Mouse (Mus musculus): Measurements from ENCODE around the gene Olfr521.
"Not testable (repeated sequence)": the region's sequence is repeated elsewhere in the genome, so short reads cannot be mapped to it uniquely, and the experiment has no call there.

The Olfr521 gene

GRCm38 (mm10) chr7:99763207-99763606 lies at the start of gene Olfr521:
Gene Olfr521, plus strand, starts transcription at chr7:99763507.
- no peak for ATAC-seq (ENCODE audit: insufficient number of reproducible peaks, low FRiP score, low TSS enrichment)

DNA sequence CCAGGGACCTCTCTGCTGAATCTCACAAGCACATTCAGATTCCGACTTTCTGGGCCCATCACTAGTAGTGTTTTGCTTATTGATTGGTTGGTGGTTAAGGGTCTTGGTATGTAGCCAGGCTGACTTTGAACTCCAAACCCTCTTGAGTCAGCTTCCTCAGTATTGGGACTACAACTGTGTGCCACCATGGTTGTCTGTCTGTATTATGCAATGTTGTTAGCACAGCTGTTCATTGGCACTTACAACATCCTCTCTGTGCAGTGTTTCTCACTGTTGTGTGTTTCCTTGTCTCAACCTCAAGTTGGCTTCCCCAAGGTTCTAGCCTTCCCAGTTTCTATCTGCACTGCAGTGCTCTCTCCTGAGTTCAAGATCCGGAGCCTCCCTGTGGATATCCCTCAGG lies 46.8 kb upstream of the Olfr521 start:
- ATAC-seq (ENCODE audit: insufficient number of reproducible peaks, low FRiP score, low TSS enrichment), result no peak

- no peak for ATAC-seq (ENCODE audit: insufficient number of reproducible peaks, low FRiP score, low TSS enrichment)
These were observed 33.3 kb upstream of the Olfr521 start, which contains the start of gene Olfr520 for GRCm38 (mm10) chr7:99729973-99730372. Gene Olfr520, plus strand, starts transcription at chr7:99730273.

DNA sequence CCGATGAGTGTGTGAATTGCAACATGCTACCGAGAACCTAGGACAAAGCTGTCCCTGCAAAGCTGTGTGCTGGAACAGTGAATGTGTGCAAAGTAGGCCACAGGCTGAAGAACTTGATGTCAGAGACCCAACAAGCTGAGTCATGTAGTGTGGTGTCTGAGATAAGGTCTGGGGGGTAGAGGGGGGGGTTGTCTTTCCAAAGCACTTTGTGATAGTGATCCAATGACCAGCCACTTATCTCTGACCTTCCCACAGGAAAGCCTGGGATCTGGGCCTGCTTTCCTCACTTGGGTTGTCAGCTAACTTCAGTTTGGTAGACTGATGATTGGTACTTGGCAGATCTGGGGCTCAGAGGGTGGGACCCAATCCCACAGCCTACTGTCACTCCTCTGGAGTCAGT lies 28.7 kb upstream of the Olfr521 start:
- no peak for ATAC-seq (ENCODE audit: insufficient number of reproducible peaks, low FRiP score, low TSS enrichment)

DNA sequence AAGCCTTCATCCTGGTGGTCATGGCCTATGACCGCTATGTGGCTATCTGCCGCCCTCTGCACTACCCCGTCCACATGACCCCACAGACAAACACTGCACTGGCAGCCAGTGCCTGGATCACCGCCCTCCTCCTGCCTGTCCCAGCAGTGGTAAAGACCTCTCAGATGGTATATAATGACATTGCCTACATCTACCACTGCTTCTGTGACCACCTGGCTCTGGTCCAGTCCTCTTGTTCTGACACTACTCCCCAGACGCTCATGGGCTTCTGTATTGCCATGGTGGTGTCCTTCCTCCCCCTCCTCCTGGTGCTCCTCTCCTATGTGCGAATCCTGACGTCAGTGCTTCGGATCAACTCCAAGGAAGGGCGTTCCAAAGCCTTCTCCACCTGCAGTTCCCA lies 27.8 kb upstream of the Olfr521 start:
- not testable (repeated sequence) for ATAC-seq (ENCODE audit: insufficient number of reproducible peaks, low FRiP score, low TSS enrichment)

DNA sequence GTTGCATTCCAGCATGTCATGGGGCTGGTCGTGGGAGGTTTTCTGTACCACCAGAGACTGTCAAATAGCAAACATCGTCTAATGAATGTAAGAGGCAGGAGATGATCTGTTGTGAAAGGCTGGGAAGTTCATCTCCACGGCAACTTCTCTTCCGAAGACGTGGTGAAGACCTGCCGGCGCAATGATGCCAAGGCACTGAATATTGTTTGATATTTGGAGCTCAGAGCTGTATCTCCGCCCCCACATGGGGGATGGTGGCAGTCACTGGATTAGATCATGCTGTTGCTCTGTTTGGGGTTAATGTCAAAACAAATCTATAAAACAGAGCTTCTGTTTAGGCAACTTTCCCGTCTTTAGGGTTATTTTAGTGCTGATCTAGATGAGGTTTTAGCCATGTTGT lies 24.0 kb upstream of the Olfr521 start:
- no peak for ATAC-seq (ENCODE audit: insufficient number of reproducible peaks, low FRiP score, low TSS enrichment)

DNA sequence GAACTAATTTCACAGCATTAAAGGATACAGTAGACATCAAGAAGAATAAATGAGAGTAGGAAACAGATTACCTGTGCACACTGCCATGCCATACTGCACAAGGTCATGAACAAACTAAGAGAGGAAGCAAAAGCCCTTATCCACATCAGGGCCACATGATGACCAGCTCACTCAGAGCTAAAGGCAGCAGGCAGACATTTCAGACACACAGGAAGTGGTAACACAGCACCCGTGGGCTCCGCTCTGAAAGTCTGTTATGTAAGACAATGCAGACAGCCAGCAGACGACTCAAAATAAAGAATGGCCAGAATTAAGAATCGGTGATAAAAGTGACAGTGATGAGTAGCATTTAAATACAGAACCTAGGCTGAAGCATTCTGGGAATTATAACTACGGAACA lies 18.1 kb downstream of the Olfr521 start:
- no peak for ATAC-seq (ENCODE audit: insufficient number of reproducible peaks, low FRiP score, low TSS enrichment)

DNA sequence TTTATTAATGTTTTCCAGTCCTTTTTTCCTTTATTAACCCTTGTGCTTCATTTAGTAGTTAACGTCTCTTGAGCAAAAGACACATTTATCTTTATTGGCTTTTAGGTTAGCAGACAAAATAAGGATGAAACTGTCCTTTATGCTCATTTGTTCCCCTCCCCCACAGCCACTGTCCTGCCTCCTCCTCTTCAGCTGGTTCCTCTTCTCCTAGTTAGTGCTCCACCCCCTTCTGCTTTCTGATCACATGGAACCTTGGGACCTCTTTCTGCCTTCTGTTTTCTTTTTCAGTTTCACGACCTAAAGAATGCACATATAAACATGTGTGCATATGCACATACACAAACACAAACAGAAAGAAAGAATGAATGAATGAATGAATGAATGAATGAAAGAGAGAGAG lies 18.6 kb downstream of the Olfr521 start:
- ATAC-seq (ENCODE audit: insufficient number of reproducible peaks, low FRiP score, low TSS enrichment), result no peak

GRCm38 (mm10) chr7:99783421-99783820 lies 20.1 kb downstream of the Olfr521 start:
- ATAC-seq (ENCODE audit: insufficient number of reproducible peaks, low FRiP score, low TSS enrichment), result no peak

DNA sequence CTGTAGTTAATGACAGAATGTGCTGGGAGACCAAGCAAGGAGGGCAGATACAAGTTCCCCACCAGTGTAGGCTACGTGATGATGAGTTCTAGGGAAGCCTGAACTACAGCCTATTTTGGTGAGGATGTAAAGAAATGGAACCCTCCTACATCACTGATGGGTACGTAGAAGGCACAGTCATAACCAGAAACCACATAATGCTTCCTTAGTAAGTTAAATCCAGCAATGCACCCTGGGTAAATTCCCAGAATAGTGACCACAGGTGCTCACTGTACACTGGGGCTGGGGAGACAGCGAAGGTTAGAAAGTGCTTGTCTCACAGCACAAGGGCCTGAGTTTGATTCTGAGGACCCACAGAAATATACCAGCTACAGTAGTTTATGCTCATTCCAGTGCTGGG lies 22.2 kb downstream of the Olfr521 start:
- no peak for ATAC-seq (ENCODE audit: insufficient number of reproducible peaks, low FRiP score, low TSS enrichment)

DNA sequence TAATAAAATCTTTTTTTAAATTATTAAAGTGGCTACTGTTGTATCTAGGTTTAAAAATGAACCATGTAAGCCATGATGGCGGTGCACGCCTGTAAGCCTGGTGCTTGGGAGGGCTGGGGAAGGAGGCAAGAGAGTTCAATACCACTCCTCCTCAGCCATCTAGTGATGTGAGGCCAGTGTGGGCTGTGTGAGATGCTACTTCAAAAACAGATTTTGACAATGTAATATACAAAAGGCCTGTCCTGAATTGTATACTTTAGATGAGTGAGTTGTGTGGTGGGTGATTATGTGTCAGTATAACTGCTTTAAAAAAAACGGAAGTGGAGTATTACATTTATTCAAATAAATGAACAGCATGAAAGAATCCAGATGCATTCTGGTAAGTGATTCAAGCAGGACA lies 23.5 kb downstream of the Olfr521 start:
- ATAC-seq (ENCODE audit: insufficient number of reproducible peaks, low FRiP score, low TSS enrichment), result no peak

- ATAC-seq (ENCODE audit: insufficient number of reproducible peaks, low FRiP score, low TSS enrichment), result no peak
These were observed 24.6 kb downstream of the Olfr521 start for GRCm38 (mm10) chr7:99787935-99788334.

GRCm38 (mm10) chr7:99788563-99788962 lies 25.3 kb downstream of the Olfr521 start:
- ATAC-seq (ENCODE audit: insufficient number of reproducible peaks, low FRiP score, low TSS enrichment), result no peak

DNA sequence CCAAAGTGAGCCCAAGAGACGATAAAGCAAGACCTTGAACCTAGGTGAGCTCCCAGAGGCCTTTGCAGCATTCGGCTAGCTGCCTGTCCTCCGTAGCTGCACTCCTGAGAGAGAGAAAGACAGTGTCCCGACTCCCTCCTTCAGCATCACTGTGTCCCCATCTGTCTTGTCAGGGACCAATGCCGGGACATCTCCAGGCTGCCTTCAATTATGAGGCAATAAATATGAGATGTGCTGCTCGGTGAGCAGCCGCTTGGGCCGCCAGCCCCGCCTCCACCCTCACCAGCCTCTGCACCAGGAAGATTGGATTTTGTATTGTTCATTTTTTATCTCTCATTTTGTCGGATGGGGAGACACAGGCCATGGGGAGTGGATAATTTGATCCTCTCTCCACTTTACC lies 27.5 kb downstream of the Olfr521 start:
- ATAC-seq (ENCODE audit: insufficient number of reproducible peaks, low FRiP score, low TSS enrichment), result no peak

DNA sequence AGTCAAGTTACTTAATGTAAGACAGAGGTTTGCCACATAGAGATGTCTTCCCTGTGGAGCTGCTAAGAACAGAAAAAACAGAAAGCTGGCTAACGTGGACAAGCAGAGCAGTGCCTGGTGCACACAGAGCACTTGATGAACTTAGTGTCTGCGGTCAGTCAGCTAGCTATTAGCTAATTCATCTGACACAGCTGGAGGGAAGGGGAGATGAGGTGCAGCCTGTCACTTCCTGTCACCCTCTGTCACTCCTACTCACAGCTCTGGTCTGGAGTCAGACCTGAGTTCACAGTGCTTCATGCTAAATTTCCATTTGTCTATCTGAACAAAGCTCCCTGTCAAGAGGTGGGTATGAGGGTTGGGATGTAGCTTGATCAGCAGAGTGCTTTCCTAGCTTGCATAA lies 30.8 kb downstream of the Olfr521 start:
- ATAC-seq (ENCODE audit: insufficient number of reproducible peaks, low FRiP score, low TSS enrichment), result no peak

DNA sequence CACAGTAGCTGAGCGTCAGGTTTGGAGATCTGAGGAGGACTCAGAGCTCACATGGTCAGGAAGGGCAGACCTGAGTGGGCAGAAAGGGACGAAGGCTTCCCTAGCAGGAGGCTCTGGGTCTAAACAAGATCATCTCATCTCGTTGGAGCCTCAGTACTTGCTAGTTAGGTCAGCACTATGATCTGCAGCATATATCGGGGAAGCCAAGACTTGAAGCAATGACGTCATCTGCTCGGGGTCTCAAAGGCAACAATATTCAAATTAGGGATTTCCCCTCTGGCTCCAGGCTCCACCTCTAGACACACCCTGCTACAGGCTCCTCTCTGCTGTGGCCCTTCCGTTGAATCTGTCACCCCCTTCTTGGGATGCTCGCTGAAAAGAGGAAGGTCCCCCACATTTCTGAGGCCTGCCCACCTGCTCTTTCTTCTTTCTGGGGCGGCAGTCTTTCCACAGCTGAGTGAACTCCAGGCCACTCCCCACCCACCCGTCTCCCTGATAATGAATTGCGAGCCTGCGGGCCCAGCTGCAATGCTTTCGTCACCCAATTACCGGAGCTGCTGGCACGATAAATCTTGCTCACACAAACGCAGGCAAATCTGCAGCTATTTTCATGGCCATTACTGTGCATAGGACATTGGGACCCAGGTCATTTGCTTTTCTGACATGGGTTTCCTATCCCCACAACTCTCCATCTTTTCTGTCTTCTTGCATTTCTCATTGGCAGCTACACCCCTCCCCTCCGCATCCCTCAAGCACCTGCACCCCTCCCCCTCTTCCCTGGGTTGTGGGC lies 32.1 kb downstream of the Olfr521 start:
- no peak for ATAC-seq (ENCODE audit: insufficient number of reproducible peaks, low FRiP score, low TSS enrichment)

GRCm38 (mm10) chr7:99796471-99796870 lies 33.2 kb downstream of the Olfr521 start:
- no peak for ATAC-seq (ENCODE audit: insufficient number of reproducible peaks, low FRiP score, low TSS enrichment)

- no peak for ATAC-seq (ENCODE audit: insufficient number of reproducible peaks, low FRiP score, low TSS enrichment)
These were observed 34.0 kb downstream of the Olfr521 start for GRCm38 (mm10) chr7:99797261-99797660.

DNA sequence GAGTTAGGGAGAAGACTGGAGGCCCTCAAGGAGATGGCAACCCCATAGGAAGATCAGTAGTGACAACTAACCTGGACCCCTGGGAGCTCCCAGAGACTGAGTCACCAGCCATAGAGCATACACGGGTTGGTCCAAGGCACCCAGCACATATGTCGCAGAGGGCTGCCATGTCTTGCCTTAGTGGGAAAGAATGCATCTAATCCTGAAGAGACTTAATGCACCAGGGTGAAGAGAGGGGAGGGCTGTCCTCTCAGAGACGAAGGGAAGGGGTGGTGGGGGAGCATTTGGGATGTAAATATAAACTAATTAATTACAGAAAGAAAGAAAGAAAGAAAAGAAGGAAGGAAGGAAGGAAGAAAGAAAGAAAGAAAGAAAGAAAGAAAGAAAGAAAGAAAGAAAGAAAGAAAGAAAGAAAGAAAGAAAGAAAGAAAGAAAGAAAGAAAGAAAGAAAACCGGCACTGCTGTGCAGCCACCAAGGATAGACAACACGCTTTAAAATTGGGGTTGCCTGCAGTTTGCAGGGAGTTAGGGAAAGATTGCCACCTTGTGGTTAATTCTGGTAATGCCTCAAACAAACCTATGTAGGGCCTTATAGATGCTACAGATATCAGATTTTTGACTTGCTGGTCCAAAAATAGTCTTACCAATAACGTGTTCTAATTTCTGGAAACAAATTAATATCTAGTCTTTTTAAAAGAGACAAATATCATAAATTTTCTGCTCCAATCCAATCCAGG lies 34.8 kb downstream of the Olfr521 start:
- ATAC-seq (ENCODE audit: insufficient number of reproducible peaks, low FRiP score, low TSS enrichment), result no peak

DNA sequence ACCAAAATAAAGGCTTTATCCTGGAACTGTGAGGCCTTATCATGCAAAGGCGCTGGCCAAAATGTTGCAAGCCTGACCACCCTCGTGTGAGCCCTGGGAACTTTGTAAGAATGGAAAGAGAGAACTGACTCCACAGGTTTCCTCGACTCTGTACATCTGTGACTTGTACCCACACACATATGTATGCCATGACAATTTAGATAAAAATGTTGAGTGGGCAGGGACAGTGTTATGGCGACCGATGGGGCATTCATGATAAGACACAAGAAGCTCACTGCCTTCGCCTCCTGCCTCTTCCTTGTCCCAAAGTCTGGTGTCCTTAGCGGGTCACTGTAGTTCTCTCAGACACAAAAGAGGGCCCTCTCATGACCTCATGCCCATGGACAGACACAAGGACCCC lies 35.8 kb downstream of the Olfr521 start:
- ATAC-seq (ENCODE audit: insufficient number of reproducible peaks, low FRiP score, low TSS enrichment), result no peak

- ATAC-seq (ENCODE audit: insufficient number of reproducible peaks, low FRiP score, low TSS enrichment), result no peak
These were observed 40.2 kb downstream of the Olfr521 start for GRCm38 (mm10) chr7:99803535-99803934.

DNA sequence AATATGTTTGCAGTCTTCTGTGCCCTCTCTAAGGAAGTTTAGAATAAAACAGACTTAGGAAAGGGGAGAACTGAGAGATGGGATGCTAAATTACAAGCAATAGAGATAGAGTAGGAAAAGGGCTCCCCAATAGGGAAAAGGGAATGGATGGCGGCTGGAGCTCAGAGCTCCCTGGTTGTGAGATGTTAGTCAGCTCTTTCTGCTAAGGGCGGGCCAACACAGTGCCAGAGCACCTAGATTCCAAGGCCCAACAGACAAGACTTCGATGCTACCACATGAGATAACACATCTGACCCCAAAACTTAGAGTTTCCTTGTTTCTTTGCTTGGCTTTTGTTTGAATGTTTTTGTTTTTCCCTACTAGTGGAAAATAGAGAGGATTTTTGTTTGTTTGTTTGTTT lies 40.7 kb downstream of the Olfr521 start:
- ATAC-seq (ENCODE audit: insufficient number of reproducible peaks, low FRiP score, low TSS enrichment), result not testable (repeated sequence)
